In the genomic region with DNA sequence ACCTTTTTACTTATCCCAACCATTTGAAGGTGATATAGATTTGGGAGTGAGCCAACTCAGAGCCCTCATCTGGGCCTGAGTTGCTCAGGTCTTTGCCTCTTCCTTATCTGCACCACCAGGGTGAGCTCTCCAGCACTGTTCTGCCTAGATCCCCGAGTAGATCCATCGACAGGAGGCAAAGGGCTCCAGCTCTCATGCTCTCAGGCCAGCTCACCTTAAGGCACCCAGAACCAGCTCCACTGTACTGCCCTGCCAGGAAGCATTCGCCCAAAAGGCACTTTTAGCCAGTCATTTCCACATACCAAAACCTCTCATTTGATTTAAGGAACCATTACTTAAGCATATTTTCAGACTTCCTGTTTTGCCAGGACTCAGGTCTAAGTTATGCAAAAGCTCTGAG, we compare ENCODE assay signal across 17 mouse cellular contexts. TPM values are rescaled to one million over a fixed set of nuclear protein-coding genes. Genes with fewer than 3 reads are reported as not detected.
DNase-seq lines count a peak whose midpoint lies in the region; ATAC-seq and TF ChIP-seq lines count a peak whose summit lies in the region.
"Had no signal": no experiment of that assay in that cellular context is flagged by ENCODE, and none has a peak within 500 bp of the region (broad histone marks: within the 10 kb centered on the region; RNA-seq: fewer than 3 reads in every experiment).

No protein-coding gene starts in this region.

- H3K36me3 ChIP-seq in liver, postnatal 0 days (replicated peaks; ENCODE audit: insufficient read depth, low read length) = no peaks in the 10 kb centered on the region
- H3K36me3 ChIP-seq: heart, embryonic 10.5 days; limb, embryonic 13.5 days had no signal

- H3K27me3 ChIP-seq in liver, postnatal 0 days (ENCODE audit: insufficient read depth, low read length) = no peaks in the 10 kb centered on the region
- H3K27me3 ChIP-seq: limb, embryonic 13.5 days had no signal

- WGBS in liver, postnatal 0 days (ENCODE audit: insufficient replicate concordance) = 21% methylated on average over 3 of the region's 3 CpGs

- ATAC-seq in frontal cortex, adult (ENCODE audit: low TSS enrichment) = peak; percentile 44; the same call in 1 of the 2 replicates
- peak; percentile 81 for ATAC-seq in erythroblast, adult 5-6 weeks (replicated peaks; ENCODE audit: low FRiP score, poor library complexity, severe bottlenecking)
- peak; percentile 80 for ATAC-seq in liver, postnatal 0 days
- ATAC-seq in inflammation-experienced regulatory T-cells, adult 6 months = no peak
- ATAC-seq: forebrain, embryonic 16.5 days; hindbrain, embryonic 16.5 days had no signal

- peaks cover 8% of the 10 kb centered on the region for H3K4me1 ChIP-seq in liver, postnatal 0 days (ENCODE audit: insufficient read depth)
- H3K4me1 ChIP-seq: limb, embryonic 13.5 days had no signal

- TF ChIP-seq EP300 in liver, postnatal 0 days (IDR thresholded peaks at IDR 0.05; ENCODE audit: low read depth) = peak; percentile 31; the same call in 1 of the 2 replicates

- TF ChIP-seq CTCF in liver, postnatal 0 days (IDR thresholded peaks at IDR 0.05; ENCODE audit: low read depth) = peak; percentile 52

- no peak overlapping the region for H3K4me2 ChIP-seq in liver, postnatal 0 days (ENCODE audit: low read depth, low read length)
- H3K4me2 ChIP-seq: limb, embryonic 13.5 days had no signal

- no peaks in the 10 kb centered on the region for H3K9me3 ChIP-seq in liver, postnatal 0 days (ENCODE audit: low read length)
- H3K9me3 ChIP-seq: heart, embryonic 10.5 days; limb, embryonic 13.5 days had no signal

- no peak overlapping the region for H3K27ac ChIP-seq in liver, postnatal 0 days (ENCODE audit: low read depth)
- H3K27ac ChIP-seq: heart, embryonic 10.5 days; limb, embryonic 13.5 days had no signal

- no peak overlapping the region for H3K9ac ChIP-seq in liver, postnatal 0 days (replicated peaks)
- H3K9ac ChIP-seq: limb, embryonic 13.5 days had no signal

- no peak for DNase-seq in frontal cortex, postnatal 25 days (ENCODE audit: low spot score in 2 of 2)
- peak; percentile 17 for DNase-seq in CD4-positive, CD25-positive, alpha-beta regulatory T cell, adult 2 months (ENCODE audit: low read depth, low spot score)
- DNase-seq in liver, postnatal 0 days = peak; percentile 22
- no peak for DNase-seq in urinary bladder, postnatal 10 days (ENCODE audit: low spot score)
- no peak for DNase-seq in ovary, postnatal 10 days (ENCODE audit: low spot score)
- DNase-seq: B cell, adult 2 months; cerebellum, adult 11-12 months; midbrain, embryonic 14.5 days; spleen, adult 18-20 months; thymus, postnatal 25 days had no signal

- no peak overlapping the region for H3K4me3 ChIP-seq in liver, postnatal 0 days (ENCODE audit: low read depth, low read length)
- H3K4me3 ChIP-seq: heart, embryonic 10.5 days; limb, embryonic 13.5 days had no signal

RNA-seq across cellular contexts. Expression of a gene that starts 29.8 kb away (rescaled TPM):
- total RNA-seq in erythroblast, adult 5-6 weeks (2015; ENCODE audit: low replicate concordance) = 0.19 and 2.5 TPM in 2 replicates
- 1.1 and 1.7 TPM in 2 replicates for total RNA-seq in erythroblast, adult 5-6 weeks (2017; ENCODE audit: low replicate concordance)
- polyA plus RNA-seq in liver, postnatal 0 days (2015; fragmentation: Nextera tagmentation; extraction: Ambion mirVana) = 3.1 and 4.3 TPM in 2 replicates
- polyA plus RNA-seq in inflammation-experienced regulatory T-cells, adult 6 months (2017; shearing (Covaris generic)) = 10 to 100 TPM in 2 of 3 experiments, 1 to 10 TPM in 1; 5.2 to 15.0 (median 14.6) TPM

RNA-seq across cellular contexts. Expression of a gene that starts 30.1 kb away (rescaled TPM):
- 4.0 and 14.4 TPM in 2 replicates for total RNA-seq in erythroblast, adult 5-6 weeks (2015; ENCODE audit: low replicate concordance)
- 4.4 and 6.4 TPM in 2 replicates for total RNA-seq in erythroblast, adult 5-6 weeks (2017; ENCODE audit: low replicate concordance)
- polyA plus RNA-seq in liver, postnatal 0 days (2015; fragmentation: Nextera tagmentation; extraction: Ambion mirVana) = 6.2 and 6.6 TPM in 2 replicates
- 1 to 10 TPM; 8.5 to 9.9 (median 9.3) TPM for polyA plus RNA-seq in inflammation-experienced regulatory T-cells, adult 6 months (2017; shearing (Covaris generic))

RNA-seq across cellular contexts. Expression of a gene that starts 42.0 kb away (rescaled TPM):
- 75.7 and 83.0 TPM in 2 replicates for total RNA-seq in erythroblast, adult 5-6 weeks (2015; ENCODE audit: low replicate concordance)
- total RNA-seq in erythroblast, adult 5-6 weeks (2017; ENCODE audit: low replicate concordance) = 73.2 and 104 TPM in 2 replicates
- 86.1 and 101 TPM in 2 replicates for polyA plus RNA-seq in liver, postnatal 0 days (2015; fragmentation: Nextera tagmentation; extraction: Ambion mirVana)
- polyA plus RNA-seq in inflammation-experienced regulatory T-cells, adult 6 months (2017; shearing (Covaris generic)) = 100 to 1,000 TPM; 171 to 196 (median 176) TPM

Comparison
In these comparisons a context has a peak if more than half of its experiments do, and no peak if none do; other contexts are left out.
1. DNase-seq: peak in CD4-positive, CD25-positive, alpha-beta regulatory T cell, adult 2 months (single experiment) and liver, postnatal 0 days (single experiment); none in frontal cortex, postnatal 25 days (0 of 2), urinary bladder, postnatal 10 days (single experiment) and ovary, postnatal 10 days (single experiment).